Mouse (Mus musculus) myocyte (in vitro differentiated cells): ENCODE measurements at regions not wholly inside any gene's neighbourhood (a gene's known extent, or its start where the extent isn't known, plus 50 kb on each side); places are given as distances from the start of the nearest gene placed in this dataset.

Experiments used
- H3K27me3 ChIP-seq: one replicate; pipeline ENCODE4 v1.6.1; 2011; ENCODE audit not compliant: control insufficient read depth, insufficient read depth, insufficient read length
- H3K36me3 ChIP-seq: one replicate; pipeline ENCODE4 v1.6.1; 2011; ENCODE audit not compliant: control insufficient read depth, insufficient read depth
- H3K4me2 ChIP-seq: one replicate; pipeline ENCODE4 v1.6.1; 2011; ENCODE audit warnings: low read depth, control low read depth
- H3K4me3 ChIP-seq: one replicate; pipeline ENCODE4 v1.5.1; 2011; ENCODE audit warnings: mild to moderate bottlenecking, control low read depth, moderate library complexity
- H3K79me2 ChIP-seq: one replicate; pipeline ENCODE4 v1.6.1; 2011; ENCODE audit not compliant: control insufficient read depth, insufficient read depth
- H3ac ChIP-seq: one replicate; pipeline ENCODE4 v1.6.1; 2011; ENCODE audit not compliant: control insufficient read depth, insufficient read length
- CEBPB ChIP-seq: IDR thresholded peaks from 2 replicates; pipeline ENCODE4 v1.6.1; 2011; ENCODE audit warnings: mild to moderate bottlenecking, moderate library complexity; ENCODE audit not compliant: poor library complexity, insufficient read depth, severe bottlenecking
- E2F4 ChIP-seq: IDR thresholded peaks from one replicate; pipeline ENCODE4 v1.6.1; 2011; ENCODE audit warnings: mild to moderate bottlenecking, control low read depth, moderate library complexity; ENCODE audit not compliant: insufficient read depth
- MAX ChIP-seq: IDR thresholded peaks from one replicate; pipeline ENCODE4 v1.6.1; 2011; ENCODE audit warnings: low read depth, mild to moderate bottlenecking, control low read depth
- MYOD1 ChIP-seq, 3 experiments: IDR thresholded peaks; one replicate each; pipeline ENCODE4 v1.6.1; 2011; ENCODE audit warnings: control low read depth in 2 of 3, low read depth in 2 of 3, mild to moderate bottlenecking in 2 of 3, moderate library complexity in 1 of 3; ENCODE audit not compliant: insufficient read length in 2 of 3, control insufficient read depth in 1 of 3
- MYOG ChIP-seq, 3 experiments: IDR thresholded peaks; one replicate each; pipeline ENCODE4 v1.6.1; 2011; ENCODE audit warnings: control low read depth in 2 of 3, low read depth in 2 of 3, mild to moderate bottlenecking in 2 of 3; ENCODE audit not compliant: insufficient read length in 2 of 3, control insufficient read depth in 1 of 3, insufficient read depth in 1 of 3
- POLR2A ChIP-seq: IDR thresholded peaks from one replicate; pipeline ENCODE4 v1.6.1; 2011; ENCODE audit warnings: low read depth, mild to moderate bottlenecking, control low read depth, moderate library complexity; ENCODE audit not compliant: insufficient read length
- POLR2AphosphoS2 ChIP-seq: IDR thresholded peaks from one replicate; pipeline ENCODE4 v1.6.1; 2011; ENCODE audit warnings: low read depth, control low read depth; ENCODE audit not compliant: insufficient read length
- REST ChIP-seq: IDR thresholded peaks from one replicate; pipeline ENCODE4 v1.6.1; 2011; ENCODE audit warnings: mild to moderate bottlenecking, control low read depth, moderate library complexity; ENCODE audit not compliant: insufficient read depth, insufficient read length
- SRF ChIP-seq: IDR thresholded peaks from one replicate; pipeline ENCODE4 v1.6.1; 2011; ENCODE audit warnings: low read depth; ENCODE audit not compliant: control insufficient read depth, insufficient read length
- TCF12 ChIP-seq: IDR thresholded peaks from one replicate; pipeline ENCODE4 v1.6.1; 2011; ENCODE audit warnings: mild to moderate bottlenecking, control low read depth; ENCODE audit not compliant: poor library complexity, insufficient read depth, severe bottlenecking
- TCF3 ChIP-seq: IDR thresholded peaks from one replicate; pipeline ENCODE4 v1.6.1; 2011; ENCODE audit warnings: low read depth, control low read depth; ENCODE audit not compliant: insufficient read length
- USF1 ChIP-seq: IDR thresholded peaks from one replicate; pipeline ENCODE4 v1.6.1; 2011; ENCODE audit warnings: low read depth, mild to moderate bottlenecking, control low read depth, moderate library complexity

DNA sequence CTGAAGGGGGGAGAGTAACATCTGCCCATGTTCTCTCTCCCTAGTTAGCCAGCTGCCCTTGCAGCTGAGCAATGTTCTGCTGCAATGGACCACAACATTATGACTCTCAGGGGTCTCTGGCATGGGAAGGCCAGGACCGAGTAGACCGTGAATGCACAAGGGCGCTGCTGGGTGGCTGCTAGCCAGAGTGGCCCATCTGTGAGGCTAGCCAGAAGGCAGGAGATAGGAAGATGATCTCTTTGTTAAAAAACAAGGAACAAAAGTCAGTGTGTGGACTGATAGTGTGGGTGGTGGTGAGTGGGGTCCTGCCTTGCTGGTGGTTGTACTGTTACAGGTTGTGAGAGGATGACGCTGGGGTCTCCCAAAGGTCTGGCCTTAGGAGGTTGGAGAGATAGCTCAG is 174.6 kb upstream of the Nxpe4 start:
- no peak for TF ChIP-seq MAX
- TF ChIP-seq REST, result no peak
- TF ChIP-seq POLR2A, result no peak
- no peak for TF ChIP-seq TCF12
- no peak for TF ChIP-seq E2F4
- Histone ChIP-seq H3K27me3 (no peaks in the 10 kb centered on the region), H3K4me3 (no peak overlapping the region), H3K4me2 (no peak overlapping the region), H3K36me3 (no peaks in the 10 kb centered on the region), H3ac (no peak overlapping the region), H3K79me2 (no peaks in the 10 kb centered on the region)

GRCm38 (mm10) chr9:47994671-47995070 is 167.2 kb upstream of the Nxpe4 start:
- no peaks in the 10 kb centered on the region for H3K27me3 ChIP-seq
- no peak overlapping the region for H3K4me3 ChIP-seq
- no peak for TF ChIP-seq POLR2AphosphoS2
- TF ChIP-seq MYOG (IDR thresholded peaks at IDR 0.05; ENCODE audit: control insufficient read depth in 1 of 3, insufficient read depth in 1 of 3, insufficient read length in 2 of 3, low read depth in 2 of 3), result no peak
- TF ChIP-seq MAX, result no peak
- TF ChIP-seq SRF, result no peak
- TF ChIP-seq TCF12, result no peak
- TF ChIP-seq CEBPB, result no peak
- TF ChIP-seq TCF3, result no peak
- no peak for TF ChIP-seq REST
- TF ChIP-seq USF1, result no peak
- no peak for TF ChIP-seq POLR2A
- TF ChIP-seq MYOD1 (IDR thresholded peaks at IDR 0.05; ENCODE audit: control insufficient read depth in 1 of 3, insufficient read length in 2 of 3, low read depth in 2 of 3), result no peak
- TF ChIP-seq E2F4, result no peak
- no peak overlapping the region for H3ac ChIP-seq
- no peak overlapping the region for H3K4me2 ChIP-seq
- H3K79me2 ChIP-seq, result no peaks in the 10 kb centered on the region
- H3K36me3 ChIP-seq, result no peaks in the 10 kb centered on the region

- Histone ChIP-seq H3K27me3 (no peaks in the 10 kb centered on the region), H3K4me3 (no peak overlapping the region), H3ac (no peak overlapping the region), H3K36me3 (no peaks in the 10 kb centered on the region), H3K79me2 (no peaks in the 10 kb centered on the region), H3K4me2 (no peak overlapping the region)
- no peak for TF ChIP-seq SRF
- no peak for TF ChIP-seq POLR2A
- TF ChIP-seq USF1, result no peak
- TF ChIP-seq MYOG (IDR thresholded peaks at IDR 0.05; ENCODE audit: control insufficient read depth in 1 of 3, insufficient read depth in 1 of 3, insufficient read length in 2 of 3, low read depth in 2 of 3), result no peak
- TF ChIP-seq MAX, result no peak
- TF ChIP-seq TCF12, result no peak
- no peak for TF ChIP-seq POLR2AphosphoS2
- TF ChIP-seq E2F4, result no peak
- TF ChIP-seq CEBPB, result no peak
- TF ChIP-seq MYOD1 (IDR thresholded peaks at IDR 0.05; ENCODE audit: control insufficient read depth in 1 of 3, insufficient read length in 2 of 3, low read depth in 2 of 3), result no peak
- no peak for TF ChIP-seq REST
- TF ChIP-seq TCF3, result no peak
Measured at GRCm38 (mm10) chr9:47999632-48000031, 162.2 kb upstream of the Nxpe4 start.

GRCm38 (mm10) chr9:48029021-48029420 is 132.8 kb upstream of the Nxpe4 start:
- no peak overlapping the region for H3ac ChIP-seq
- TF ChIP-seq MYOD1 (IDR thresholded peaks at IDR 0.05; ENCODE audit: control insufficient read depth in 1 of 3, insufficient read length in 2 of 3, low read depth in 2 of 3) (no peak), USF1 (no peak), MAX (no peak)

DNA sequence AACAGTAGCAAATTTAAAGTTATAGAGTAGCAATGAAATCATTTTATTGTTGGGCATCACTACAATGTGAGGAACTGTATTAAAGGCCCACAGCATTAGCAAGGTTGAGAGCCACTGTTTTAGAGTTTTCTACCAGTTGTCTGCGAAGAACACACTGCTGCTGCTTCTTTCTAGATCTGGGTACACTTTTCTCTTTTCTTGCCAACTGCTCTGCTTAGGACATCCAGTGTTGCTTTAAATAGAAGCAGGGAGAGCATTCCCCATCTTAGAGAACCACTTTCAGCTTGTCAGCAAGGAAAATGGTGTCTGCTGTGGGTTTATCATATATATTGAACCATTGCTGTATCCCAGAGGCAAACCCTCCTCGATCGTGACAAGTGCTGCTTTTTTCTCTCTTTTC is 131.0 kb upstream of the Nxpe4 start:
- no peaks in the 10 kb centered on the region for H3K36me3 ChIP-seq
- TF ChIP-seq CEBPB (no peak), POLR2AphosphoS2 (no peak), USF1 (no peak), REST (no peak), POLR2A (no peak), TCF3 (no peak), SRF (no peak), MYOG (IDR thresholded peaks at IDR 0.05; ENCODE audit: control insufficient read depth in 1 of 3, insufficient read depth in 1 of 3, insufficient read length in 2 of 3, low read depth in 2 of 3) (no peak), MAX (no peak), TCF12 (no peak), MYOD1 (IDR thresholded peaks at IDR 0.05; ENCODE audit: control insufficient read depth in 1 of 3, insufficient read length in 2 of 3, low read depth in 2 of 3) (no peak), E2F4 (no peak)
- H3ac ChIP-seq, result no peak overlapping the region
- no peak overlapping the region for H3K4me2 ChIP-seq
- no peaks in the 10 kb centered on the region for H3K27me3 ChIP-seq
- no peak overlapping the region for H3K4me3 ChIP-seq
- no peaks in the 10 kb centered on the region for H3K79me2 ChIP-seq

More at GRCm38 (mm10) chr9:48029021-48029420, 132.8 kb upstream of the Nxpe4 start:
- H3K27me3 ChIP-seq, result no peaks in the 10 kb centered on the region
- no peak overlapping the region for H3K4me2 ChIP-seq
- no peak overlapping the region for H3K4me3 ChIP-seq
- H3K36me3 ChIP-seq, result no peaks in the 10 kb centered on the region
- no peaks in the 10 kb centered on the region for H3K79me2 ChIP-seq
